Mouse (Mus musculus) mammary gland, adult 2 months (tissue): Measurements from ENCODE around the gene Scd2. TPM values are rescaled to one million over a fixed set of nuclear protein-coding genes. Genes with fewer than 3 reads are reported as not detected.

Source experiments
- polyA plus RNA-seq: library from polyadenylated mRNA; depleted of rRNA; stranded (reverse); fragments of >200 nt; gene quantifications from 2 replicates; pipeline ENCODE4 v1.2.3, GENCODE M21; 2012; ENCODE audit warnings: low replicate concordance; rRNA removed

The Scd2 gene
- polyA plus RNA-seq = 145 and 155 TPM in 2 replicates

DNA sequence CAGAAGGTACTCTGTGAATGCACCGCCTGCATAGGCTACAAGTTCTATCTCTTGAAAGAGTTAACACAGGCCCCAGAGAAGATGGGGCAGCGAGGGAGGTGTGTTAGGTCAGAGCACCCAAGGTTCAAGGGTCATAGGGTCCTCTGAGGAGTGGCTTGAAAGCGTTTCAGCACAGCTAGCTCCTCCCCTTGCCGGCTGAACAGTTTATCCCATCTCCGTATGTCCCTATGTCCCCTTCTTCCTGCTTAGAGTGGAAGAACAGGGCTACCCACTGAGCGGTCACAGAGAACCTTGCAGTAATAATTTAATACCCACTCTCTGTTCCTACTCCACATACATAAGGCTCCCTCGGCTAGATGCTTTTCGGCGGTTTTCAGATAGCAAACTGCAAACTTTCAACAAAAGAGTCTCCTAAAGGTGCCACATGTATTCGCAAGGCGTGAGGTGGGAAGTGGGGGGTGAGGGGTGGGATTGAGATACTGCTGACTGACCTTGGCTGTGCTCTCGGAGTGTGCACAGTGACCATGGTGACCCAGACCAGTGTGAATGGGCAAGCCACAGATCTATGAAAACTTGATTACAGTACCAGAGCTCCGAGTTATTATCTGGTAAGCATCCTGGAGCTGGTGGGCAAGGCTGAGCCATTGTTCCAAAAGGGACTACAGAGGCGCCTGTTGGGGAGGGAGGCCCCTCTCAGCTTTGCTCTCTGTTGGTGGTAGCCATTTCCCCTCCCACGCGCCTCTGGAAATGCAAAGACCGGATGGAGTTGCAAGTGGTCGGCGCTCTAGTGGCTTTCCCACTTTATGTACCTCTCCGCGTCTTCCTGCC lies at the start of gene Scd2:
TSS of gene Scd2 (plus strand) at position 734 of the 828 bp plus-strand sequence.

DNA sequence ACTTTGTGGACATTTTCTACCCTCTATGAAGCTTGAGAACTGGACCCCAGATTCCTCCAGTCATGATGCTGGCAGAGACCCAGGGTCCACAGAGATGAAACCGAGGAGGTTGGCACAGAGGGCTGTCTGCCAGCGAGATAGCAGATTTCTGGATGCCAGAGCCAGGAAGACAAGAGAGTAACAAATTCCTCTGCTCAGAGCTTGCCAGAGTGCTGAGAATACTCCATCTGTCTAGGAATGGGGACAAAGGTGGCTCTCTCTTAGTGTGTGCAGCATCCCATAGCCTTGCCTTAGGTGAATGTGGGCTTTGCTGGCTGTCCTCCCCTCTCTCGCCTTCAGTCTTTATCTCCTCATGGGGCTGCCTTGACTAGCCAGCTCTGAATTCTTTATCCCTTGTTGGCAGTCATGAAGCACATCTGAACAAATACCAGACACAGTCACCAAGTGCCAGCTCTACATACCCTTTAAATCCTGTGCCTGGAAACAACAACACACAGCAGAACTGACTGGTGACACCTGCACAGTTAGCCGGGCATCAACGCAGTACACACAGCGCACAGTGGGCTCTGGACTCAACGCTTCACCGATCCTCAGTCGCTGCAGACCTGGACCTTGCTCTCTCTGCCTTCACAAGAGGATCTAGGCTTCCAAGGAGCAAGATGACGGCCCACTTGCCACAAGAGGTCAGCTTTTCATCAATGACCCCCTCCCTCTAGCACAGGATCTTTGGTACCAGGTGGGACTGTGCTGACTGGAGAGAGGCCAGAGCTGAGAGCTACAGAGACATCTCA lies 39.6 kb downstream of the Scd2 start, which contains the start of gene Scd4:
TSS of gene Scd4 (plus strand) at position 260 of the 791 bp plus-strand sequence.

Other genes with a start within 250 kb of the Scd2 start
- 5.8 and 12.2 TPM in 2 replicates for gene Erlin1, start 223.9 kb upstream of the Scd2 start, polyA plus RNA-seq
- 9.1 and 18.9 TPM in 2 replicates for gene Chuk, start 186.2 kb upstream of the Scd2 start, polyA plus RNA-seq
- 6.2 and 10.8 TPM in 2 replicates for gene Cwf19l1, start 157.8 kb upstream of the Scd2 start, polyA plus RNA-seq
- gene Bloc1s2, start 147.2 kb upstream of the Scd2 start, polyA plus RNA-seq = 14.8 and 22.5 TPM in 2 replicates
- 0.04 TPM in 1 of 2 replicates, not detected in the other for gene Pkd2l1, start 101.2 kb upstream of the Scd2 start, polyA plus RNA-seq
- 0.27 and 2.7 TPM in 2 replicates for gene Scd3, start 90.4 kb upstream of the Scd2 start, polyA plus RNA-seq
- gene Scd4, start 39.4 kb downstream of the Scd2 start, polyA plus RNA-seq = 0.13 and 0.39 TPM in 2 replicates
- gene Scd1, start 114.2 kb downstream of the Scd2 start, polyA plus RNA-seq = 23,170 and 24,642 TPM in 2 replicates
- 0.04 and 0.10 TPM in 2 replicates for gene Wnt8b, start 199.8 kb downstream of the Scd2 start, polyA plus RNA-seq